Mouse (Mus musculus) heart, embryonic 16.5 days (tissue): ENCODE measurements around the gene Lama2. TPM values are rescaled to one million over a fixed set of nuclear protein-coding genes. Genes with fewer than 3 reads are reported as not detected.

Source experiments
- ATAC-seq: fragments of 200-750 bp; cut with Nextera tagmentation; replicated peaks from 2 replicates; pipeline ENCODE4 v1.8.0; 2017; ENCODE audit warnings: moderate number of reproducible peaks; ENCODE audit not compliant: insufficient read depth, low FRiP score; ENCODE audit errors: extremely low read depth
- H3K27ac ChIP-seq: fragments of 300-500 bp; sonication (generic); 2 replicates; pipeline ENCODE4 v1.5.1; 2014; ENCODE audit warnings: mild to moderate bottlenecking, low read length, control low read depth, moderate library complexity
- H3K27me3 ChIP-seq: fragments of 300-500 bp; sonication (generic); 2 replicates; pipeline ENCODE4 v1.6.1; 2014; ENCODE audit warnings: low read length, mixed read lengths; ENCODE audit not compliant: control insufficient read depth, insufficient read depth
- H3K36me3 ChIP-seq: fragments of 300-500 bp; sonication (generic); 2 replicates; pipeline ENCODE4 v1.6.1; 2014; ENCODE audit not compliant: control insufficient read depth, insufficient read depth
- H3K4me1 ChIP-seq: fragments of 300-500 bp; sonication (generic); 2 replicates; pipeline ENCODE4 v1.6.1; 2014; ENCODE audit warnings: low read length, mixed read lengths; ENCODE audit not compliant: control insufficient read depth, insufficient read depth
- H3K4me2 ChIP-seq: fragments of 300-500 bp; sonication (generic); 2 replicates; pipeline ENCODE4 v1.6.1; 2014; ENCODE audit warnings: low read depth, mild to moderate bottlenecking, control low read depth, low read length
- H3K4me3 ChIP-seq: fragments of 300-500 bp; sonication (generic); 2 replicates; pipeline ENCODE4 v1.5.1; 2014; ENCODE audit warnings: mild to moderate bottlenecking, control low read depth, low read length
- H3K9ac ChIP-seq: fragments of 300-500 bp; sonication (generic); 2 replicates; pipeline ENCODE4 v1.6.1; 2014; ENCODE audit warnings: low read length, control low read depth
- H3K9me3 ChIP-seq: fragments of 300-500 bp; sonication (generic); replicated peaks from 2 replicates; pipeline ENCODE4 v1.6.1; 2016; ENCODE audit warnings: low read length; ENCODE audit not compliant: control insufficient read depth
- WGBS: fragments of 180-500 bp; shearing (Covaris S2); extraction: QIAGEN DNeasy Blood & Tissue Kit; methylation state at CpG from one replicate; pipeline ENCODE4 v1.1.7; 2014; 5-methylcytosine and 5-hydroxymethylcytosine counted together
- polyA plus RNA-seq: library from polyadenylated mRNA; unstranded; fragments of >200 nt; fragmentation: Nextera tagmentation; extraction: Ambion mirVana; gene quantifications from 2 replicates; pipeline ENCODE4 v1.2.1, GENCODE M21; 2015

The Lama2 gene
- polyA plus RNA-seq: 20.3 and 22.2 TPM in 2 replicates

GRCm38 (mm10) chr10:27619658-27620057, at the start of gene Lama2:
TSS of gene Lama2 (minus strand) at chr10:27619758.
- 91% methylated on average over 3 of the region's 3 CpGs for WGBS
- Histone ChIP-seq H3K4me1 (peaks cover 7% of the 10 kb centered on the region), H3K36me3 (no peaks in the 10 kb centered on the region), H3K4me2 (no peak within 1 kb of the TSS), H3K9me3 (no peaks in the 10 kb centered on the region; the same call in 1 of the 2 replicates), H3K27ac (no peak within 1 kb of the TSS), H3K4me3 (no peak within 1 kb of the TSS), H3K9ac (no peak within 1 kb of the TSS), H3K27me3 (no peaks in the 10 kb centered on the region)
- ATAC-seq: no peak

GRCm38 (mm10) chr10:27664391-27664790, 44.8 kb upstream of the Lama2 start:
- Histone ChIP-seq H3K4me1 (no peaks in the 10 kb centered on the region), H3K4me3 (no peak overlapping the region), H3K36me3 (no peaks in the 10 kb centered on the region), H3K9me3 (no peaks in the 10 kb centered on the region), H3K4me2 (no peak overlapping the region), H3K27ac (no peak overlapping the region), H3K27me3 (no peaks in the 10 kb centered on the region), H3K9ac (no peak overlapping the region)
- no peak for ATAC-seq
- 65% methylated on average over 1 of the region's 1 CpGs for WGBS

GRCm38 (mm10) chr10:27663396-27663795, 43.8 kb upstream of the Lama2 start:
- no peak for ATAC-seq
- Histone ChIP-seq H3K27me3 (no peaks in the 10 kb centered on the region), H3K4me3 (no peak overlapping the region), H3K4me2 (no peak overlapping the region), H3K9me3 (no peaks in the 10 kb centered on the region), H3K36me3 (no peaks in the 10 kb centered on the region), H3K27ac (no peak overlapping the region), H3K4me1 (no peaks in the 10 kb centered on the region), H3K9ac (no peak overlapping the region)
- WGBS: 68% methylated on average over 1 of the region's 1 CpGs

- H3K27me3 ChIP-seq: no peaks in the 10 kb centered on the region
- no peaks in the 10 kb centered on the region for H3K36me3 ChIP-seq
- no peak overlapping the region for H3K9ac ChIP-seq
- no peaks in the 10 kb centered on the region for H3K9me3 ChIP-seq
- no peak overlapping the region for H3K4me2 ChIP-seq
- WGBS: 74% methylated on average over 4 of the region's 4 CpGs
- H3K27ac ChIP-seq: no peak overlapping the region
- H3K4me3 ChIP-seq: no peak overlapping the region
- no peak for ATAC-seq
- H3K4me1 ChIP-seq: peaks cover 8% of the 10 kb centered on the region
Observed at GRCm38 (mm10) chr10:27654164-27654563, 34.6 kb upstream of the Lama2 start.

GRCm38 (mm10) chr10:27652694-27653335, 33.3 kb upstream of the Lama2 start:
- ATAC-seq: no peak
- H3K4me3 ChIP-seq: no peak overlapping the region
- H3K27me3 ChIP-seq: no peaks in the 10 kb centered on the region
- no peaks in the 10 kb centered on the region for H3K9me3 ChIP-seq
- H3K4me1 ChIP-seq: peaks cover 8% of the 10 kb centered on the region
- no peaks in the 10 kb centered on the region for H3K36me3 ChIP-seq
- H3K4me2 ChIP-seq: peak overlapping the region; percentile 38
- peak overlapping the region; percentile 20; the same call in 1 of the 2 replicates for H3K9ac ChIP-seq
- 41% methylated on average over 8 of the region's 8 CpGs for WGBS
- H3K27ac ChIP-seq: peak overlapping the region; percentile 42; the same call in 1 of the 2 replicates

GRCm38 (mm10) chr10:27635721-27636120, 16.2 kb upstream of the Lama2 start:
- WGBS: 61% methylated on average over 2 of the region's 2 CpGs
- no peaks in the 10 kb centered on the region for H3K36me3 ChIP-seq
- no peak overlapping the region for H3K9ac ChIP-seq
- no peak overlapping the region for H3K4me2 ChIP-seq
- H3K4me3 ChIP-seq: no peak overlapping the region
- no peaks in the 10 kb centered on the region for H3K9me3 ChIP-seq
- no peak for ATAC-seq
- H3K27ac ChIP-seq: no peak overlapping the region
- H3K27me3 ChIP-seq: no peaks in the 10 kb centered on the region
- no peaks in the 10 kb centered on the region for H3K4me1 ChIP-seq

GRCm38 (mm10) chr10:27631002-27631401, 11.4 kb upstream of the Lama2 start:
- 87% methylated on average over 4 of the region's 4 CpGs for WGBS

GRCm38 (mm10) chr10:27621697-27622449, 2.3 kb upstream of the Lama2 start:
- Histone ChIP-seq H3K4me3 (peak overlapping the region; percentile 1; the same call in 1 of the 2 replicates), H3K27ac (peak overlapping the region; percentile 80), H3K4me2 (peak overlapping the region; percentile 36)

More at GRCm38 (mm10) chr10:27631002-27631401, 11.4 kb upstream of the Lama2 start:
- no peak for ATAC-seq
- Histone ChIP-seq H3K4me1 (no peaks in the 10 kb centered on the region), H3K9ac (no peak overlapping the region), H3K4me3 (no peak overlapping the region), H3K9me3 (no peaks in the 10 kb centered on the region), H3K4me2 (no peak overlapping the region), H3K36me3 (no peaks in the 10 kb centered on the region), H3K27ac (no peak overlapping the region), H3K27me3 (no peaks in the 10 kb centered on the region)

GRCm38 (mm10) chr10:27617522-27618020, 2.0 kb downstream of the Lama2 start:
- 88% methylated on average over 4 of the region's 4 CpGs for WGBS
- no peak overlapping the region for H3K9ac ChIP-seq
- no peaks in the 10 kb centered on the region for H3K27me3 ChIP-seq
- H3K9me3 ChIP-seq: no peaks in the 10 kb centered on the region
- no peak overlapping the region for H3K4me3 ChIP-seq
- no peak overlapping the region for H3K27ac ChIP-seq
- peaks cover 7% of the 10 kb centered on the region for H3K4me1 ChIP-seq
- H3K36me3 ChIP-seq: no peaks in the 10 kb centered on the region
- no peak overlapping the region for H3K4me2 ChIP-seq
- no peak for ATAC-seq

More at GRCm38 (mm10) chr10:27621697-27622449, 2.3 kb upstream of the Lama2 start:
- H3K27me3 ChIP-seq: no peaks in the 10 kb centered on the region
- H3K9ac ChIP-seq: peak overlapping the region; percentile 40; the same call in 1 of the 2 replicates
- no peaks in the 10 kb centered on the region; the same call in 1 of the 2 replicates for H3K9me3 ChIP-seq
- 23% methylated on average over 9 of the region's 9 CpGs for WGBS
- ATAC-seq: peak; percentile 69
- H3K4me1 ChIP-seq: peaks cover 5% of the 10 kb centered on the region
- no peaks in the 10 kb centered on the region for H3K36me3 ChIP-seq
